Mouse (Mus musculus): ENCODE results near the gene Meltf. TPM values are rescaled to one million over a fixed set of nuclear protein-coding genes. Genes with fewer than 3 reads are reported as not detected.

Gene Meltf
- total and polyA plus RNA-seq, 3 experiments, result 0.04 to 0.09 (median 0.07) TPM

GRCm38 (mm10) chr16:31865242-31865641 is 13.4 kb upstream of the Meltf start:
- Histone ChIP-seq H3K27me3 (replicated peaks) (no peaks in the 10 kb centered on the region), H3K9me3 (replicated peaks; ENCODE audit: low read length) (peaks cover 8% of the 10 kb centered on the region), H3K36me3 (replicated peaks in 1 of 2; ENCODE audit: control insufficient read depth in 1 of 2, insufficient read depth in 1 of 2, low read length in 1 of 2) (peaks cover 11 to 75% of the 10 kb centered on the region in 2 experiments), H3K79me2 (replicated peaks; ENCODE audit: control insufficient read depth, extremely low read depth, insufficient read depth, poor library complexity, severe bottlenecking) (no peaks in the 10 kb centered on the region), H3K4me3 (replicated peaks in 1 of 3; ENCODE audit: low read depth in 2 of 3, low read length in 2 of 3, poor library complexity in 1 of 3) (no peak overlapping the region), H3K27ac (ENCODE audit: insufficient read depth, low read depth) (no peak overlapping the region), H3K9ac (ENCODE audit: insufficient read depth, low read depth) (no peak overlapping the region), H3K4me1 (ENCODE audit: control insufficient read depth in 1 of 2, insufficient read depth in 2 of 2) (peaks cover 0 to 11% of the 10 kb centered on the region in 2 experiments; a peak in 2 of 4 replicates), H3K4me2 (ENCODE audit: insufficient read depth, low read depth, poor library complexity, severe bottlenecking) (no peak overlapping the region)
- in situ Hi-C loops (cut with MboI; ENCODE audit: low pct_ligation_motif_present, low pct_unique_long_range_greater_than_20kb, low sequenced_read_pairs) (no loop called here), dilution Hi-C loops (cut with MboI; ENCODE audit: extremely low pct_ligation_motif_present, extremely low pct_unique_long_range_greater_than_20kb, low sequenced_read_pairs) (no loop called here)
- TF ChIP-seq ZNF384 (IDR thresholded peaks at IDR 0.05; ENCODE audit: low read depth, low read length) (0 out of 2 replicates have a peak, but pooled peaks have one; percentile 9), NELFE (IDR thresholded peaks at IDR 0.05; ENCODE audit: low read depth, low read length) (no peak), ETS1 (conservative IDR thresholded peaks at IDR 0.05; ENCODE audit: low read depth, low read length) (no peak), TCF12 (IDR thresholded peaks at IDR 0.05; ENCODE audit: low read depth, low read length) (no peak), HCFC1 (IDR thresholded peaks at IDR 0.05; ENCODE audit: low read depth, low read length) (no peak), CTCF (conservative IDR thresholded peaks at IDR 0.05 in 1 of 2, IDR thresholded peaks at IDR 0.05 in 1 of 2; ENCODE audit: low read depth in 2 of 2, low read length in 2 of 2) (no peak), MEF2A (IDR thresholded peaks at IDR 0.05; ENCODE audit: borderline replicate concordance, low read depth, low read length) (no peak)
- no peak for DNase-seq (ENCODE audit: extremely low read depth)

- Histone ChIP-seq H3K4me1 (ENCODE audit: control insufficient read depth in 1 of 2, insufficient read depth in 2 of 2) (peaks cover 0 to 11% of the 10 kb centered on the region in 2 experiments; a peak in 2 of 4 replicates), H3K9me3 (replicated peaks; ENCODE audit: low read length) (no peaks in the 10 kb centered on the region), H3K4me2 (ENCODE audit: insufficient read depth, low read depth, poor library complexity, severe bottlenecking) (no peak overlapping the region), H3K27ac (ENCODE audit: insufficient read depth, low read depth) (no peak overlapping the region), H3K79me2 (replicated peaks; ENCODE audit: control insufficient read depth, extremely low read depth, insufficient read depth, poor library complexity, severe bottlenecking) (no peaks in the 10 kb centered on the region), H3K27me3 (replicated peaks) (no peaks in the 10 kb centered on the region), H3K9ac (ENCODE audit: insufficient read depth, low read depth) (no peak overlapping the region), H3K4me3 (replicated peaks in 1 of 3; ENCODE audit: low read depth in 2 of 3, low read length in 2 of 3, poor library complexity in 1 of 3) (no peak overlapping the region), H3K36me3 (replicated peaks in 1 of 2; ENCODE audit: control insufficient read depth in 1 of 2, insufficient read depth in 1 of 2, low read length in 1 of 2) (peaks cover 9 to 79% of the 10 kb centered on the region in 2 experiments)
- in situ Hi-C loops (cut with MboI; ENCODE audit: low pct_ligation_motif_present, low pct_unique_long_range_greater_than_20kb, low sequenced_read_pairs), result no loop called here
- TF ChIP-seq RAD21 (IDR thresholded peaks at IDR 0.05; ENCODE audit: low read depth, low read length) (no peak), MAFK (IDR thresholded peaks at IDR 0.05; ENCODE audit: insufficient replicate concordance, low read length) (no peak)
- dilution Hi-C loops (cut with MboI; ENCODE audit: extremely low pct_ligation_motif_present, extremely low pct_unique_long_range_greater_than_20kb, low sequenced_read_pairs), result no loop called here
- DNase-seq (ENCODE audit: extremely low read depth), result no peak
These were observed 11.7 kb upstream of the Meltf start for GRCm38 (mm10) chr16:31866911-31867310.

GRCm38 (mm10) chr16:31867736-31868135 is 10.9 kb upstream of the Meltf start:
- in situ Hi-C loops (cut with MboI; ENCODE audit: low pct_ligation_motif_present, low pct_unique_long_range_greater_than_20kb, low sequenced_read_pairs) (no loop called here), dilution Hi-C loops (cut with MboI; ENCODE audit: extremely low pct_ligation_motif_present, extremely low pct_unique_long_range_greater_than_20kb, low sequenced_read_pairs) (no loop called here)
- Histone ChIP-seq H3K9ac (ENCODE audit: insufficient read depth, low read depth) (no peak overlapping the region), H3K9me3 (replicated peaks; ENCODE audit: low read length) (no peaks in the 10 kb centered on the region), H3K36me3 (replicated peaks in 1 of 2; ENCODE audit: control insufficient read depth in 1 of 2, insufficient read depth in 1 of 2, low read length in 1 of 2) (peaks cover 11 to 77% of the 10 kb centered on the region in 2 experiments), H3K4me2 (ENCODE audit: insufficient read depth, low read depth, poor library complexity, severe bottlenecking) (no peak overlapping the region), H3K27me3 (replicated peaks) (no peaks in the 10 kb centered on the region), H3K79me2 (replicated peaks; ENCODE audit: control insufficient read depth, extremely low read depth, insufficient read depth, poor library complexity, severe bottlenecking) (no peaks in the 10 kb centered on the region), H3K27ac (ENCODE audit: insufficient read depth, low read depth) (no peak overlapping the region), H3K4me1 (ENCODE audit: control insufficient read depth in 1 of 2, insufficient read depth in 2 of 2) (peaks cover 0 to 11% of the 10 kb centered on the region in 2 experiments; a peak in 2 of 4 replicates), H3K4me3 (replicated peaks in 1 of 3; ENCODE audit: low read depth in 2 of 3, low read length in 2 of 3, poor library complexity in 1 of 3) (no peak overlapping the region)
- no peak for DNase-seq (ENCODE audit: extremely low read depth)
- TF ChIP-seq CHD2 (IDR thresholded peaks at IDR 0.05; ENCODE audit: low read length) (no peak), CHD1 (IDR thresholded peaks at IDR 0.05; ENCODE audit: low read depth, low read length) (no peak), ELF1 (IDR thresholded peaks at IDR 0.05; ENCODE audit: low read depth, low read length) (no peak), MEF2A (IDR thresholded peaks at IDR 0.05; ENCODE audit: borderline replicate concordance, low read depth, low read length) (no peak), GABPA (IDR thresholded peaks at IDR 0.05; ENCODE audit: insufficient replicate concordance, low read depth, low read length) (no peak), RCOR1 (conservative IDR thresholded peaks at IDR 0.05; ENCODE audit: low read depth, low read length) (no peak), MAX (IDR thresholded peaks at IDR 0.05; ENCODE audit: low read length) (no peak), MAFK (IDR thresholded peaks at IDR 0.05; ENCODE audit: insufficient replicate concordance, low read length) (no peak), POLR2AphosphoS2 (IDR thresholded peaks at IDR 0.05; ENCODE audit: low read depth, low read length) (no peak)

Measured in CH12.LX (cell line).